Mouse (Mus musculus) c-Kit-negative CD71-positive TER-119-positive erythroid progenitor cells, embryonic 14.5 days (primary cell): ENCODE measurements around the gene Olfr1157.

Experiments
- DNase-seq: peaks from one replicate; pipeline ENCODE4 v3.0.0-alpha.2; 2013; ENCODE audit warnings: low read depth, low spot score

The Olfr1157 gene

GRCm38 (mm10) chr2:87968199-87968598 lies at the start of gene Olfr1157:
TSS of gene Olfr1157 (minus strand) at chr2:87968299.
- DNase-seq: no peak

- no peak for DNase-seq
Measured at GRCm38 (mm10) chr2:88007515-88008318, 39.6 kb upstream of the Olfr1157 start, which contains the start of gene Olfr1160. TSS of gene Olfr1160 (minus strand) at chr2:88008268.

- DNase-seq: no peak
Measured at GRCm38 (mm10) chr2:87989813-87990212, 21.7 kb upstream of the Olfr1157 start, which contains the start of gene Olfr1158. TSS of gene Olfr1158 (plus strand) at chr2:87990113.

- DNase-seq: no peak
Measured at GRCm38 (mm10) chr2:87974563-87974962, 6.5 kb upstream of the Olfr1157 start, which contains the start of gene Olfr74. TSS of gene Olfr74 (minus strand) at chr2:87974663.

GRCm38 (mm10) chr2:87953000-87953399 lies 15.1 kb downstream of the Olfr1157 start, which contains the start of gene Olfr1156:
TSS of gene Olfr1156 (minus strand) at chr2:87953100.
- DNase-seq: no peak

GRCm38 (mm10) chr2:87945037-87945436 lies 23.1 kb downstream of the Olfr1157 start, which contains the start of gene Olfr1155:
TSS of gene Olfr1155 (minus strand) at chr2:87945137.
- DNase-seq: no peak
